Mouse (Mus musculus): ENCODE data around the gene Crybg2.

Crybg2 gene

GRCm38 (mm10) chr4:134058166-134058715 lies 2.4 kb upstream of the Crybg2 start:
- in situ Hi-C loops (cut with MboI, MseI), result no loop called here

- in situ Hi-C loops (cut with MboI, MseI), result no loop called here
These were observed 1.7 kb upstream of the Crybg2 start for GRCm38 (mm10) chr4:134058908-134059307.

- in situ Hi-C loops (cut with MboI, MseI), result no loop called here
These were observed 683 bp downstream of the Crybg2 start for GRCm38 (mm10) chr4:134061166-134061830.

- in situ Hi-C loops (cut with MboI, MseI), result no loop called here
These were observed 1.4 kb downstream of the Crybg2 start for GRCm38 (mm10) chr4:134061944-134062446.

GRCm38 (mm10) chr4:134062561-134062960 lies 1.9 kb downstream of the Crybg2 start:
- in situ Hi-C loops (cut with MboI, MseI), result no loop called here

GRCm38 (mm10) chr4:134065431-134066004 lies 4.9 kb downstream of the Crybg2 start:
- in situ Hi-C loops (cut with MboI, MseI), result no loop called here

GRCm38 (mm10) chr4:134067383-134067782 lies 6.8 kb downstream of the Crybg2 start:
- in situ Hi-C loops (cut with MboI, MseI), result no loop called here

- in situ Hi-C loops (cut with MboI, MseI), result no loop called here
These were observed 7.4 kb downstream of the Crybg2 start for GRCm38 (mm10) chr4:134067833-134068544.

- in situ Hi-C loops (cut with MboI, MseI), result no loop called here
These were observed 8.4 kb downstream of the Crybg2 start for GRCm38 (mm10) chr4:134068793-134069580.

- in situ Hi-C loops (cut with MboI, MseI), result loop anchor here (5.0 kb wide), 1 partner anchor 41 kb away; no protein-coding TSS in a partner anchor
These were observed 18.1 kb downstream of the Crybg2 start for GRCm38 (mm10) chr4:134078694-134079093.

GRCm38 (mm10) chr4:134080674-134081073 lies 20.1 kb downstream of the Crybg2 start:
- in situ Hi-C loops (cut with MboI, MseI), result no loop called here

- in situ Hi-C loops (cut with MboI, MseI), result no loop called here
These were observed 21.2 kb downstream of the Crybg2 start for GRCm38 (mm10) chr4:134081730-134082386.

- in situ Hi-C loops (cut with MboI, MseI), result no loop called here
These were observed 21.8 kb downstream of the Crybg2 start for GRCm38 (mm10) chr4:134082460-134082859.

- in situ Hi-C loops (cut with MboI, MseI), result no loop called here
These were observed 24.4 kb downstream of the Crybg2 start for GRCm38 (mm10) chr4:134084999-134085398.

- in situ Hi-C loops (cut with MboI, MseI), result no loop called here
These were observed 26.8 kb downstream of the Crybg2 start for GRCm38 (mm10) chr4:134087412-134087811.

- in situ Hi-C loops (cut with MboI, MseI), result no loop called here
These were observed 28.4 kb downstream of the Crybg2 start for GRCm38 (mm10) chr4:134089029-134089428.

- in situ Hi-C loops (cut with MboI, MseI), result loop anchor here in 1 of 2 experiments (5.0 kb wide), 1 partner anchor 37 kb away; the partner anchor contains the start of gene Sh3bgrl3
These were observed 30.1 kb downstream of the Crybg2 start for GRCm38 (mm10) chr4:134090521-134091224.

- in situ Hi-C loops (cut with MboI, MseI), result loop anchor here in 1 of 2 experiments (5.0 kb wide), 1 partner anchor 36 kb away; the partner anchor contains the start of gene Sh3bgrl3
These were observed 30.6 kb downstream of the Crybg2 start for GRCm38 (mm10) chr4:134091225-134091529.

GRCm38 (mm10) chr4:134092382-134093288 lies 32.0 kb downstream of the Crybg2 start:
- in situ Hi-C loops (cut with MboI, MseI), result loop anchor here in 1 of 2 experiments (5.0 kb wide), 1 partner anchor 35 kb away; the partner anchor contains the start of gene Sh3bgrl3
